Mouse (Mus musculus) limb, embryonic 11.5 days (tissue): ENCODE data around the gene Pgk1. TPM values are rescaled to one million over a fixed set of nuclear protein-coding genes. Genes with fewer than 3 reads are reported as not detected.
A peak's percentile ranks its signal among the peaks of the same experiment; 100 is the strongest.

Source experiments
- ATAC-seq: fragments of 200-750 bp; cut with Nextera tagmentation; 2 replicates; pipeline ENCODE4 v1.8.0; 2017; ENCODE audit warnings: low read depth; ENCODE audit not compliant: insufficient number of reproducible peaks, low FRiP score, low TSS enrichment
- DNase-seq: peaks from one replicate; pipeline ENCODE4 v3.0.0-alpha.2; 2015; ENCODE audit warnings: low spot score
- H3K27ac ChIP-seq: fragments of 300-500 bp; sonication (generic); replicated peaks from 2 replicates; pipeline ENCODE4 v1.5.1; 2014; ENCODE audit warnings: low read depth, mild to moderate bottlenecking, low read length
- H3K27me3 ChIP-seq: fragments of 300-500 bp; sonication (generic); 2 replicates; pipeline ENCODE4 v1.6.1; 2014; ENCODE audit warnings: mild to moderate bottlenecking, low read length, mixed read lengths; ENCODE audit not compliant: control insufficient read depth, insufficient read depth
- H3K36me3 ChIP-seq: fragments of 300-500 bp; sonication (generic); 2 replicates; pipeline ENCODE4 v1.6.1; 2014; ENCODE audit warnings: mild to moderate bottlenecking, low read length, moderate library complexity, mixed read lengths; ENCODE audit not compliant: control insufficient read depth, insufficient read depth
- H3K4me1 ChIP-seq: fragments of 300-500 bp; sonication (generic); 2 replicates; pipeline ENCODE4 v1.6.1; 2014; ENCODE audit warnings: low read length, mixed read lengths; ENCODE audit not compliant: control insufficient read depth, insufficient read depth
- H3K4me2 ChIP-seq: fragments of 300-500 bp; sonication (generic); 2 replicates; pipeline ENCODE4 v1.6.1; 2014; ENCODE audit warnings: low read depth, mild to moderate bottlenecking, moderate library complexity; ENCODE audit not compliant: severe bottlenecking
- H3K4me3 ChIP-seq: fragments of 300-500 bp; sonication (generic); 2 replicates; pipeline ENCODE4 v1.5.1; 2014; ENCODE audit warnings: low read depth, low read length
- H3K9ac ChIP-seq: fragments of 300-500 bp; sonication (generic); 2 replicates; pipeline ENCODE4 v1.6.1; 2014; ENCODE audit warnings: mild to moderate bottlenecking, low read length
- H3K9me3 ChIP-seq: fragments of 300-500 bp; sonication (generic); 2 replicates; pipeline ENCODE4 v1.6.1; 2016; ENCODE audit warnings: low read length; ENCODE audit not compliant: control insufficient read depth
- WGBS: fragments of 180-500 bp; shearing (Covaris S2); extraction: QIAGEN DNeasy Blood & Tissue Kit; methylation state at CpG from one replicate; pipeline ENCODE4 v1.1.7; 2014; 5-methylcytosine and 5-hydroxymethylcytosine counted together
- polyA plus RNA-seq: library from polyadenylated mRNA; unstranded; fragments of >200 nt; fragmentation: Nextera tagmentation; extraction: Ambion mirVana; gene quantifications from 2 replicates; pipeline ENCODE4 v1.2.1, GENCODE M21; 2014

The Pgk1 gene
- polyA plus RNA-seq, 1 experiment from 2014 or later = 465 TPM

DNA sequence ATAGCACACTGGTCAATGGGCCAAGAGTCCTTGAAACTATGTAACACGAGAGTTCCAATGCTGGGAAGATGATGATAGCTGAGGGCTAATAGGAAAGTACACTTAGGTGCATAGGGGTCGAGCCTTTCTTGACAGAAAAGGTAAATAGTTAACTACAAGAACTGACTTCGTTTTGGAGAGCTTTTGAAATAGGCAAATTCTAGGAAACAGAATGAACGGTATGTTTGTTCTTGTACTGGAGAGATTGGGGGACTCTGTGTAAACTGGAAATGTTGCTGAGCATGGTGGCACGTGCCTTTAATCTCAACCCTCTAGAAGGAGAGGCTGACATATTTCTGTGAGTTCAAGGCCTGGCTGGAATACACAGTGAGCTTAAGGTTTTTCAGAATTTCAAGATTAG is 22.3 kb upstream of the Pgk1 start:
- ATAC-seq (no peak), DNase-seq (no peak)
- no peak overlapping the region for H3K4me3 ChIP-seq
- no peak overlapping the region for H3K4me2 ChIP-seq
- 81% methylated on average over 5 of the region's 5 CpGs for WGBS
- H3K9me3 ChIP-seq = no peaks in the 10 kb centered on the region
- H3K27ac ChIP-seq = no peak overlapping the region
- H3K4me1 ChIP-seq = no peaks in the 10 kb centered on the region
- H3K36me3 ChIP-seq = no peaks in the 10 kb centered on the region
- no peak overlapping the region for H3K9ac ChIP-seq
- H3K27me3 ChIP-seq = no peaks in the 10 kb centered on the region

DNA sequence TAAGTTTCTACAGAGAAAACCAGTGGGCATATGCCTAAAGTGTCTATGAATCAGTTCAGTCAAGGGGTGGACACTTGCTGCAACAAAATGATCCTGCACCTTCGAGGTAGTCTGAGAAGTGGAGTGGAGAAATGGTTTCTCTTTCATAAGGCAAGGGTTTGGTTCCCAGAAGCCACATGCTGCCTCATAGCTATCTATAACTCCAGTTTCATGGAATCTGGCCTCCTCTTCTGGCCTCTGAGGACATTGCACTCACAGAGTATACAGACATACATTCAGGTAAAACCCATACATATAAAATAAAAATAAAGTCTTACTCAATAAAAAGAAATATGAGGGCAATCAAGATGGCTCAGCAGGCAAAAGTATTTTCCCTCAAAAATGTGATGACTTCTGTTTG is 21.8 kb upstream of the Pgk1 start:
- DNase-seq = no peak
- H3K27me3 ChIP-seq = no peaks in the 10 kb centered on the region
- no peaks in the 10 kb centered on the region for H3K36me3 ChIP-seq
- no peak overlapping the region for H3K4me3 ChIP-seq
- ATAC-seq = no peak
- no peak overlapping the region for H3K4me2 ChIP-seq
- no peaks in the 10 kb centered on the region for H3K4me1 ChIP-seq
- WGBS = 67% methylated on average over 1 of the region's 1 CpGs
- H3K9me3 ChIP-seq = no peaks in the 10 kb centered on the region
- no peak overlapping the region for H3K9ac ChIP-seq
- H3K27ac ChIP-seq = no peak overlapping the region

DNA sequence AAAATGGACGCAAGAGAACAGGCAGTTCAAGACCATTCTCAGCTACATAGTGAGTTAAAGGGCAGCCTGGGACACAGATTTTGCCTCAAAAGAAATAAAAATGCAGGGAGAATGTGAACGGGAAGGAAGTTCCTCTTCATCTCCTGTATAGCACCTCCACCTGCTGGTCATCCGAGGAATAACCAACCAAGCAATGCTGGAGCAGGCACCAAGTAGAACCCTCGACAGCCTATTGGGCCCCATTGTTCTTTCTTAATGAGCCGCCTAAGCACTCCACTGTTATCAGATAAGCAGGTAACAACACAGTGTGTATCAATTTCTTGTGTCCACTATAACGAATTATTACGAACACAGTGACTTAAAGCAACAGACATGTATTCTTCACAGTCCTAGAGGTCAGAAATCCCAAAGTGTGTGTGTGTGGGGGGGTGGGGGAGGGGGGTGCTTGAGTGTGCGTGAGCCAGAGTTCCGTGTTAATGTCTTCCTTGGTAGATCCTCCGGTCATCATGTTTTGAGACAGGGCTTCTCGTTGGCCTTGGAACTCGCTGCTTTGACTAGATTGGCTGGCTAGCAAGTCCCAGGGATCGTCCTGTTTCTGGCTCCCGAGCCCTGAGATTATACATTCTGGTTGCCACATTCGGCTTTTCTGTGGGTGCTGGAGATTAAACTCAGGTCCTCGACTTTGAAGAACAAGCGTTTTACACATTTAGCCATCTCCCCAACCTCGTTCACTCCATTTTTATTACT is 15.6 kb upstream of the Pgk1 start:
- Histone ChIP-seq H3K9me3 (no peaks in the 10 kb centered on the region), H3K27me3 (no peaks in the 10 kb centered on the region), H3K27ac (no peak overlapping the region), H3K4me3 (no peak overlapping the region), H3K36me3 (no peaks in the 10 kb centered on the region), H3K9ac (0 out of 2 replicates have a peak overlapping the region, but pooled peaks have one; percentile 18), H3K4me2 (peak overlapping the region; percentile 33; the same call in 1 of the 2 replicates), H3K4me1 (no peaks in the 10 kb centered on the region)
- ATAC-seq (peak; percentile 67; the same call in 1 of the 2 replicates), DNase-seq (peak; percentile 80)
- 30% methylated on average over 18 of the region's 18 CpGs for WGBS

DNA sequence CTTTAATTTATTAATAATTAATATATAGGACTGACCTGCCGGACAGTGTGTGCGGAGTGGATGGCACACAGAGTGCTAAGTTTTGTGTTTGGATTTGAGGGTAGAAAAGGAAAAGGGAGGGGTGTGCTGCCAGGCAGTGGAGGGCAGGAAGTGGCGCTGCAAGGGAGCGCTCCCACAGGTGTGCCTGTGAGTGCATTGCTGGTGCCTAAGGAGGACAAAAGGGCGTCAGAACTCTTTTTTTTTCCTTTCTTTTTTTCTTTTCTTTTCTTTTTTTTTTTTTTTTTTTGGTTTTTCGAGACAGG is 15.1 kb upstream of the Pgk1 start:
- H3K4me1 ChIP-seq = no peaks in the 10 kb centered on the region
- 72% methylated on average over 5 of the region's 6 CpGs for WGBS
- no peaks in the 10 kb centered on the region for H3K36me3 ChIP-seq
- peak overlapping the region; percentile 33; the same call in 1 of the 2 replicates for H3K4me2 ChIP-seq
- no peak overlapping the region for H3K4me3 ChIP-seq
- H3K27ac ChIP-seq = no peak overlapping the region
- H3K9me3 ChIP-seq = no peaks in the 10 kb centered on the region
- no peak for ATAC-seq
- no peaks in the 10 kb centered on the region for H3K27me3 ChIP-seq
- no peak overlapping the region for H3K9ac ChIP-seq
- no peak for DNase-seq

DNA sequence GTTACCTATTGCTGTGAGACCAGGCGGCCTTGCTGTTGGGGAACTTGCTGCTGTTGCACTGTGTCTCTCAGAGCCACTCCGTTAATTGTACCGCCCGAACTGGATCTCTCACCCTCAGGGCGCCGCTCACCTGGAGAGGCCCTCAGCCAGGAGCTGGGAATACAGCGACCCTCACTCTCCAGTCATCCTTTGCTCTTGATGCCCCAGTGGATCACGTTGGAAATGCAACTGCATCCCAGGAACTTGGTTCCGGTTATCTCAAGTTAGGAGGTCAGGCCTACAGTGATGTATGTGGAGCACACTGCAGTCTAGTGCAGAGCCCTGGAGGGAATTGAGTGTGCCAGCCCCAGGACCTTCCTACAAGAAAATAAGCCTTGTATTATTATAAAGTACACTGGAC is 10.6 kb upstream of the Pgk1 start:
- Histone ChIP-seq H3K36me3 (no peaks in the 10 kb centered on the region), H3K4me1 (no peaks in the 10 kb centered on the region), H3K4me3 (no peak overlapping the region), H3K9me3 (no peaks in the 10 kb centered on the region), H3K27ac (no peak overlapping the region), H3K4me2 (no peak overlapping the region), H3K9ac (no peak overlapping the region), H3K27me3 (no peaks in the 10 kb centered on the region)
- ATAC-seq (no peak), DNase-seq (no peak)
- WGBS = 57% methylated on average over 9 of the region's 9 CpGs

DNA sequence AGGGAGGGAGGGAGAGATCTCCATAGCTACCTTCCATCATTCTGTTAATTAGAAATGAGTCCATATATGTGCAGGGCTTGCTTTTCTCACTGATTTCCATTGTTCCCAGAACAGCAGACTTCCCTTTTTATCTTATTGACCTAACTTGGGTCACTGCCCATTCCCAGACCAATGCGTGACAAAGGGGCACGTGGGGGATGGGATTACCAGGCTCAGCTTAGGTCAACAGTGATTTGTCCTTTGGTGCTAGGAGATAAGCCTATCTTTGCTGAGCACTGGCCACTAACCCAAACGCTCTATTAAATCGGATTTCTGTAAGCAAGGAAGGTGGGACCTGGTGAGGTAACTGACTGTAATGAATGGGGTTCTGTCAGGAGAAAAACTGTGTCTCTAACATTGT is 2.6 kb upstream of the Pgk1 start:
- Histone ChIP-seq H3K27me3 (no peaks in the 10 kb centered on the region), H3K4me1 (no peaks in the 10 kb centered on the region), H3K9me3 (no peaks in the 10 kb centered on the region), H3K27ac (no peak overlapping the region), H3K4me3 (no peak overlapping the region), H3K4me2 (no peak overlapping the region), H3K9ac (no peak overlapping the region), H3K36me3 (no peaks in the 10 kb centered on the region)
- DNase-seq = no peak
- 52% methylated on average over 4 of the region's 4 CpGs for WGBS
- no peak for ATAC-seq

DNA sequence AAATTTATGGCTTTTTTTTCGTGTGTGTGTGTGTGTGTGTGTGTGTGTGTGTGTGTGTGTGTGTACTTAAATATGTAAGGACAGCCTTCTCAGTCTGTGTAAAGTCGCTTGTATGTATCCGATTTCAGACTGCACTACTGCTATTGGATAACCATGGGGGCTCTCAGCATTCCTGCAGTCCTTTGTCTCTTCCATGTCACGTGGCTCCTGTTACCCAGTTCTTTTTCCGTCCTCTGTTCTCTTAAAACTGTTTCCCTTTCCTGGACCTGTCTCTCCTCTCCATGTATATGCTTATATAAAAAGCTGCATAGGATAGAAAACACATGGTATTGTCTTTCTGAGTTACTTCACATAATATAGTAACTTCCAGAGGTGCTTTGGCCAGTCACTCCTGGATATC is 1.2 kb upstream of the Pgk1 start:
- Histone ChIP-seq H3K4me3 (no peak overlapping the region), H3K27ac (peak overlapping the region; percentile 90), H3K4me1 (no peaks in the 10 kb centered on the region), H3K4me2 (no peak overlapping the region), H3K27me3 (no peaks in the 10 kb centered on the region), H3K9me3 (no peaks in the 10 kb centered on the region), H3K36me3 (no peaks in the 10 kb centered on the region), H3K9ac (0 out of 2 replicates have a peak overlapping the region, but pooled peaks have one; percentile 12)
- DNase-seq (peak; percentile 34), ATAC-seq (peak; percentile 72; the same call in 1 of the 2 replicates)
- WGBS = 15% methylated on average over 5 of the region's 5 CpGs

DNA sequence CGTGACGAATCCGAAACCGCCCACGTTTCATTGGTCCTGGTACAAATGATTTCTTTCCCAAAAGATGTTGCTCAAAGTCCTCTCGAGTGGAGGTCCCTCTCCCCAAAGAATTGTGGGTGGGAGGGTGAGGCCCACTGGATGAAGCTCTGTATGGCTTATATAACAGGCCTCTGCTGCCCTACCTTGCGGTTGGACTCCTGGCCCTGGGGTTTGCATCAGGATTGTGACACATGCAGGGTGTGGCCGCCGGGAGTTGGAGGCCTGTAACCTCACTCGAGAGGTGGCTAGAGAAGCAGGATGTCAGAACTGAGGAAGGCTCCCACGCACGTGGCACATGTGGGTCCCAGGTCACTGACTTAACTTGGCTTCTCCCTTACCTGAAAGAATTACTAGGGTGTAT is 837 bp downstream of the Pgk1 start:
- Histone ChIP-seq H3K9me3 (no peaks in the 10 kb centered on the region), H3K27me3 (no peaks in the 10 kb centered on the region), H3K9ac (peak overlapping the region; percentile 53), H3K27ac (peak overlapping the region; percentile 33; the same call in 1 of the 2 replicates), H3K4me2 (peak overlapping the region; percentile 58), H3K4me3 (peak overlapping the region; percentile 50), H3K36me3 (no peaks in the 10 kb centered on the region), H3K4me1 (no peaks in the 10 kb centered on the region)
- ATAC-seq (no peak), DNase-seq (peak; percentile 33)
- 20% methylated on average over 12 of the region's 12 CpGs for WGBS

DNA sequence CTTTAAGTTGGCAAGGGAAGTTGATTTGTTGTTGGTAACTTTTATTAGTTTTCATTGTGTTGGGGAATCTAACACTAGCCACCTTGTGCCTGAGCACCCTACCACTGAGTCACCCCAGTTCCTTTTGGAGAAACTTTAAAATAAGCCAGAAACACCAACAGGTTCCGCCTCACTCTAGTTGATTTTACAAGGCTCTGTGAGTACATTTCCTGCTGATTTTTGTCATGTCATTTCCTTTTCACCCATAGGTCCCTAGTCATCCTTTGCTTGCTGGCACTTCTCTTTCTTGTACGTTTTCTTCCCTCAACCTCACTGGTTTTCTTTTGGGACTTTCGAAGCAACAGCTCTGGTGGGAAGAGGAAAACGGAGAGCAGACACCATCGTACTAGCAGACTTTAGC is 2.5 kb downstream of the Pgk1 start:
- DNase-seq = no peak
- Histone ChIP-seq H3K9me3 (no peaks in the 10 kb centered on the region), H3K9ac (no peak overlapping the region), H3K36me3 (0 out of 2 replicates have a peak, but pooled peaks cover 3% of the 10 kb centered on the region), H3K4me1 (no peaks in the 10 kb centered on the region), H3K27ac (no peak overlapping the region), H3K27me3 (no peaks in the 10 kb centered on the region), H3K4me2 (peak overlapping the region; percentile 58; the same call in 1 of the 2 replicates), H3K4me3 (peak overlapping the region; percentile 50; the same call in 1 of the 2 replicates)
- WGBS = 77% methylated on average over 5 of the region's 5 CpGs
- ATAC-seq = no peak
